Mouse (Mus musculus) embryo, embryonic 10 days (tissue): ENCODE results near the gene Hnrnpul1.

Experiments used
- DNase-seq: peaks from one replicate; pipeline ENCODE4 v3.0.0-alpha.2; 2015; ENCODE audit warnings: low spot score

Hnrnpul1 gene

GRCm38 (mm10) chr7:25689603-25690021 is 64.9 kb downstream of the Hnrnpul1 start:
- DNase-seq: no peak

- peak; percentile 74 for DNase-seq
These were observed 65.6 kb downstream of the Hnrnpul1 start for GRCm38 (mm10) chr7:25688810-25689586.

GRCm38 (mm10) chr7:25687811-25688401 is 66.7 kb downstream of the Hnrnpul1 start:
- DNase-seq: peak; percentile 43

GRCm38 (mm10) chr7:25686680-25687531 is 67.7 kb downstream of the Hnrnpul1 start, which contains the start of gene Tgfb1:
Gene Tgfb1, plus strand, starts transcription at chr7:25687002.
- peak; percentile 77 for DNase-seq

GRCm38 (mm10) chr7:25685926-25686470 is 68.6 kb downstream of the Hnrnpul1 start:
- no peak for DNase-seq

GRCm38 (mm10) chr7:25684659-25685058 is 69.9 kb downstream of the Hnrnpul1 start:
- no peak for DNase-seq

GRCm38 (mm10) chr7:25683474-25684180 is 70.9 kb downstream of the Hnrnpul1 start:
- no peak for DNase-seq

GRCm38 (mm10) chr7:25681341-25682231 is 73.0 kb downstream of the Hnrnpul1 start:
- no peak for DNase-seq

- peak; percentile 97 for DNase-seq
These were observed 73.9 kb downstream of the Hnrnpul1 start, which contains the start of gene B9d2 for GRCm38 (mm10) chr7:25680514-25681258. Gene B9d2, plus strand, starts transcription at chr7:25680780.

- DNase-seq: no peak
These were observed 74.6 kb downstream of the Hnrnpul1 start for GRCm38 (mm10) chr7:25679971-25680370.

- no peak for DNase-seq
These were observed 77.5 kb downstream of the Hnrnpul1 start for GRCm38 (mm10) chr7:25677013-25677412.

- no peak for DNase-seq
These were observed 78.3 kb downstream of the Hnrnpul1 start for GRCm38 (mm10) chr7:25676085-25676781.

- DNase-seq: no peak
These were observed 79.2 kb downstream of the Hnrnpul1 start for GRCm38 (mm10) chr7:25675405-25675804.

- no peak for DNase-seq
These were observed 79.7 kb downstream of the Hnrnpul1 start, which contains the start of gene Tmem91 for GRCm38 (mm10) chr7:25674719-25675300. Gene Tmem91, minus strand, starts transcription at chr7:25675166.

- no peak for DNase-seq
These were observed 80.3 kb downstream of the Hnrnpul1 start for GRCm38 (mm10) chr7:25674297-25674696.

GRCm38 (mm10) chr7:25672442-25672841 is 82.1 kb downstream of the Hnrnpul1 start:
- DNase-seq: no peak

- DNase-seq: no peak
These were observed 82.9 kb downstream of the Hnrnpul1 start for GRCm38 (mm10) chr7:25671686-25672085.
